Mouse (Mus musculus): Measurements from ENCODE around the gene Sumf1. TPM values are rescaled to one million over a fixed set of nuclear protein-coding genes. Genes with fewer than 3 reads are reported as not detected.

The Sumf1 gene
- polyA plus RNA-seq, 1 experiment from 2014 or later, result 23.1 TPM

DNA sequence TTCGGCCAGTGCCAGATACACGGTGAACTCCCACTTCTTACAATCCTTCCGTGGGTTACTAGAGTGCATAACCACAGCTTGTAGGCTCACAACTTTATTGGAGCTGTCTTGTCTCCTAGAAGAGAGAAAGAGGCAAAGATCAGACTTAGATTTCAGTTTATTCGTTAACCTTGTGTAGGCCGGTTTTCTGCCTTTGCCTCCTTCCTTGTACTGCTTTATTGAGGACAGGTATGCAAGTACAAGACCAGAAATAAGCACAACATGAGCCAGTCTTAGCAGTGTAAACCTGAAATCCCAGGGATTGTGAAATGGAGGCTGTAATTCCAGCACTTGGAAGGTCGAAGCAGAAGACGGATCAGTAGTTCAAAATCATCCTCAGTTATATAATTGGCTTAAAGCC is 12.9 kb upstream of the Sumf1 start:
- no peak for ATAC-seq (ENCODE audit: insufficient read depth, low FRiP score, low read depth)

DNA sequence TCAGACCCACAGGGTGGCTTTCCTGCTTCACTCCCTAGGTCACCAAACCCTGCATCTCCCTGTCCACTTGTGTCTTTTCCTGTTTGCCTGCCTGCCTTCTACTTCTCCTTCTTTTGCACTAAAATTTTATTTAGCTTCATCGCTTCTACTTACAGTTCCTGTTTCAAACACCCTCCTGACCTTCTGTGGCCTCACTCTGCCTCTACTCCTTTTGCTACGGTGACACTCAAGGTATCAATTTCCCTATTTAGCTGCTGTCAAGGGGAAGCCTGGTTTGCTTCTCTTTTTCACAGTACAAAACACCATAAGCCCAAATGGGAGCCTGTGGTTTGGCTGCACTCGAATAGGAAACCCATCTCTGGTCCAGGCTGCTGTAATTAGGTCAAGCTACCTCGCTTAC is 11.7 kb upstream of the Sumf1 start:
- no peak for ATAC-seq (ENCODE audit: insufficient read depth, low FRiP score, low read depth)
- WGBS, result 43% methylated on average over 4 of the region's 4 CpGs
- Histone ChIP-seq H3K27ac (no peak overlapping the region), H3K9me3 (no peaks in the 10 kb centered on the region), H3K4me3 (replicated peaks) (no peak overlapping the region), H3K36me3 (no peaks in the 10 kb centered on the region), H3K27me3 (replicated peaks) (no peaks in the 10 kb centered on the region), H3K4me2 (no peak overlapping the region), H3K9ac (no peak overlapping the region), H3K4me1 (no peaks in the 10 kb centered on the region)

More for the DNA sequence above, 12.9 kb upstream of the Sumf1 start:
- Histone ChIP-seq H3K36me3 (no peaks in the 10 kb centered on the region), H3K27me3 (replicated peaks) (no peaks in the 10 kb centered on the region), H3K4me3 (replicated peaks) (no peak overlapping the region), H3K4me2 (no peak overlapping the region), H3K9me3 (no peaks in the 10 kb centered on the region), H3K4me1 (no peaks in the 10 kb centered on the region), H3K9ac (no peak overlapping the region), H3K27ac (no peak overlapping the region)
- 87% methylated on average over 7 of the region's 7 CpGs for WGBS

DNA sequence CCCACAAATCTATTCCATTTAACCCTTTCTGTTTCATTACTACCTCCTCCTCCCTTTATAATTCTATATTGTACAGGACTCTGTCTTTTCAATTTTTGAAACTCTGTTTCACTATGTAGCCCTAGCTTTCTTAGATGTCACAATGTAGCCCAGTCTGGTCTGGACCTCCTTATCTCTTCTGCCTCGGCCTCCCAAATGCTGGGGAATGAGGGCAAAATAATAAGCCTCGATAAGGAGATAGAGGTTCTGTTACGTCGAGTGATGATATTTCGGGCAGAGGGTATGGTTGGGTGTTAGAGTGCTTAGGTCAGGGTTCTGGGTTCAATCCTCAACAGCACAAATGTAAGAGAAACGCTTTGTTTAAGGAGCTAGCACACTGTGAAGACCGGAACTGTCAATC is 11.3 kb upstream of the Sumf1 start:
- Histone ChIP-seq H3K4me2 (no peak overlapping the region), H3K9me3 (no peaks in the 10 kb centered on the region), H3K36me3 (no peaks in the 10 kb centered on the region), H3K4me3 (replicated peaks) (no peak overlapping the region), H3K9ac (no peak overlapping the region), H3K4me1 (no peaks in the 10 kb centered on the region), H3K27me3 (replicated peaks) (no peaks in the 10 kb centered on the region), H3K27ac (no peak overlapping the region)
- no peak for ATAC-seq (ENCODE audit: insufficient read depth, low FRiP score, low read depth)
- 79% methylated on average over 7 of the region's 7 CpGs for WGBS

DNA sequence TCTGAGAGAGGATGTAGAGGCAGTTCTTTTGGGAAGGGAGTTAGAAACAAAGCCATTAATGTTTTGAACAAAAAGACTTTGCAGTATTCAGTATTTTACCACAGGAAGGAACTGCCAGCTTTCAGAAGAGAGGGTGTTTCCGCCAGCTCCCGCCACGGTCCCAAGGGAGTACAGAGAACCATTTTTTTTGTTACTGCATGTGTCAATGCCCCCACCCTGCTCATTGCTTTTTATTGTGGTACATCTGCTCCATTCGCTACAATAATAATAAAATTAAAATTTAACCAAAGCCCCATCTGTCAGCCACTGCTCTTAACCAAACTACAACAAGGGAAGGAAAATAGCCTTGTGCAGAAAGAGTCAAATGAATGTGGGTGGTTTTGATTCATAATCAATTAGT is 7.2 kb upstream of the Sumf1 start:
- no peak for ATAC-seq (ENCODE audit: insufficient read depth, low FRiP score, low read depth)
- H3K36me3 ChIP-seq, result no peaks in the 10 kb centered on the region
- H3K27me3 ChIP-seq (replicated peaks), result no peaks in the 10 kb centered on the region
- no peak overlapping the region for H3K27ac ChIP-seq
- no peaks in the 10 kb centered on the region for H3K4me1 ChIP-seq
- no peaks in the 10 kb centered on the region for H3K9me3 ChIP-seq
- 70% methylated on average over 4 of the region's 4 CpGs for WGBS
- no peak overlapping the region for H3K4me2 ChIP-seq
- no peak overlapping the region for H3K9ac ChIP-seq
- no peak overlapping the region for H3K4me3 ChIP-seq (replicated peaks)

DNA sequence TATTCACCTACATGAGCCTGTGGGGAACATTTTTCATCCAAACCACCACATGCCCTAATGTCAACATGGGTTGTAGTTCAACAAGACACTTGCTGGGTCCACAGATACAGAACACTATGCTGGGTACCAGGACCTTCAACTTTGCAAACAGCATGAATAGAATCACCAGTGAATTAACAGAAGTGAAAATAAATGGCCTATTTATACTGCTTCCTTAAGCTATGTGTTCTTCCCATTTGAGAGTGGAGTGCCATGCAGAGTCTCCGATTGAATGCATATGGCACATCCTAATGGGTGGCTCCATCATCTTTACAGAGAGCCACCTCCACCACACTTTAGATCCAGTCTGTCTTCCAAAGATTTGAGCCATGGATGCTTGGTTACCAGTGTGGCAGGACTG is 5.3 kb upstream of the Sumf1 start:
- H3K9me3 ChIP-seq, result no peaks in the 10 kb centered on the region
- no peak for ATAC-seq (ENCODE audit: insufficient read depth, low FRiP score, low read depth)
- H3K4me3 ChIP-seq (replicated peaks), result no peak overlapping the region
- H3K27me3 ChIP-seq (replicated peaks), result no peaks in the 10 kb centered on the region
- no peaks in the 10 kb centered on the region for H3K4me1 ChIP-seq
- no peak overlapping the region for H3K4me2 ChIP-seq
- no peaks in the 10 kb centered on the region for H3K36me3 ChIP-seq
- 84% methylated on average over 1 of the region's 1 CpGs for WGBS
- no peak overlapping the region for H3K27ac ChIP-seq
- H3K9ac ChIP-seq, result no peak overlapping the region

DNA sequence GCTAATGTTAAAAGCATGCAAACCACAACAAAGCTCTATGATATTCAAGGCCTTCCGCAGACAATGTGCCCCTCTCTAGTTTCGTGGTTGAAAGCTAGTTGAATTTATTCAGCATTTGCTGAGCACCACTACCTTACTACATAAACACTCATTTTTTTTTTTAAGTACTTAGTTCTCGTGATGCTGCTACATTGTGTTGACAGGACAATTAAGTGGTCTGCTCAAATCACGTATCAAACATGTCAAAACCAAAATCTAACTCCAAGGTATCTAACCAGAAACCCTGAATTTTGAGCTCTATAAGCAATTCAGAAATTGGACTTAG is 265 bp upstream of the Sumf1 start:
- H3K4me3 ChIP-seq (replicated peaks), result peak overlapping the region; percentile 86
- H3K4me1 ChIP-seq, result peaks cover 7% of the 10 kb centered on the region; the same call in 1 of the 2 replicates
- no peaks in the 10 kb centered on the region for H3K36me3 ChIP-seq
- WGBS, result 12% methylated on average over 4 of the region's 4 CpGs
- H3K9ac ChIP-seq, result no peak overlapping the region
- no peak overlapping the region for H3K27ac ChIP-seq
- ATAC-seq (ENCODE audit: insufficient read depth, low FRiP score, low read depth), result 0 out of 2 replicates have a peak, but pooled peaks have one; percentile 7
- no peaks in the 10 kb centered on the region for H3K9me3 ChIP-seq
- peak overlapping the region; percentile 84 for H3K4me2 ChIP-seq
- H3K27me3 ChIP-seq (replicated peaks), result no peaks in the 10 kb centered on the region

DNA sequence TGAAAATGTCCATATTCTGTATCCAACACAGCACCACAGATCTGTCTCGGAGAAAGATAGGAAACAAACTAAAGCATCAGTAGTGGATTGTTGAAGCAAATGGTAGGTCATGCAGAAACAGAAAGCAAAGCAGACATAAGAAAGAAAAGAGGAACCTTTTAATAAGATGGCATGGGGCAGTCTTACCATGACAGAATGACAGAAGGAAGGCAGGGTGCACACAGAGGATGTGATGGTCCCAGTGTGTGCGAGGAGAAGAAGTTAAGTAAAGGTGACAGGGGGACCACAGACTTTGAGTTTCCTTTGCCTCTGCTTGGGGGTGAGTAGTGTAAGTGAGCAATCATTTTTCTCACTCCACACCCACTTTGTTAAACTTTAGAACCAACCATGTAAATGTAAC is 6.3 kb downstream of the Sumf1 start:
- ATAC-seq (ENCODE audit: insufficient read depth, low FRiP score, low read depth), result no peak
- Histone ChIP-seq H3K4me1 (no peaks in the 10 kb centered on the region), H3K27ac (no peak overlapping the region), H3K4me3 (replicated peaks) (no peak overlapping the region), H3K9me3 (no peaks in the 10 kb centered on the region), H3K27me3 (replicated peaks) (no peaks in the 10 kb centered on the region), H3K36me3 (no peaks in the 10 kb centered on the region), H3K4me2 (no peak overlapping the region), H3K9ac (no peak overlapping the region)
- 81% methylated on average over 2 of the region's 2 CpGs for WGBS

DNA sequence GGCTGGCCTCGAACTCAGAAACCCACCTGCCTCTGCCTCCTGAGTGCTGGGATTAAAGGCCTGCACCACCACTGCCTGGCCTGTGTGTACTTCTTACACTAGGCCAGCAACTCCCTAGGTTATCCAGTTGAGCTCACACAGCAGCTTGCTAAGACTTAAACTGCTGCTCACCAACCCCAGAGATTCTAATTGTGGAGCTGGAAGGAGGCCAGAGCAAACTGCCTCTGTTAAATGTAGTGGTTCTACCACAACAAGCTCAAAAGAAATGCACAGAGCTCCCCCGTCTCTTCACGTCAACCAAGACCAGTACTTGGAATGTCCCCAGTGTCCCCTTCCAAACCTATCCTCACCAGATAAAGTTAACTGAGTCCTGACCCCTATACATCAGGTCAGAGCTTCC is 11.2 kb downstream of the Sumf1 start:
- Histone ChIP-seq H3K27ac (no peak overlapping the region), H3K4me3 (replicated peaks) (no peak overlapping the region), H3K9ac (no peak overlapping the region), H3K36me3 (peaks cover 9% of the 10 kb centered on the region; the same call in 1 of the 2 replicates), H3K9me3 (no peaks in the 10 kb centered on the region), H3K4me1 (no peaks in the 10 kb centered on the region), H3K27me3 (replicated peaks) (no peaks in the 10 kb centered on the region), H3K4me2 (no peak overlapping the region)
- ATAC-seq (ENCODE audit: insufficient read depth, low FRiP score, low read depth), result no peak
- 93% methylated on average over 3 of the region's 3 CpGs for WGBS

DNA sequence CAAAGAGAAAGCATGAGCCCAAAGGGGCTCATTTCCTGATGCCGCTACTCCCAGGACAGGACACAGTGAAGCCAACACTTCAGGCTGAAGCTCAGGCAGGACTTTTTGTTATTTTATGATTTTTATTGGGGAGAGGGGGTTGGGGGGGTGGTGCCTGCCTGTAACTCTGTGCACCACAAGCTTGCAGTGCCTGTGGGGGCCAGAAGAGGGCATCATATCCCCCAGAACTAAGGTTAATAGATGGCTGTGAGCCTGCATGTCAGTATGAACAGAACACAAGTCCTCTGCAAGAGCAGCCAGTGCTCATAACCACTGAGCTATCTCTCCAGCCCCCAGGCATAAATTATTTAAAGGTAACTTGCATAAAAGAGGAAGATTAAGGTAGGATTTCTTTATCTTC is 13.2 kb downstream of the Sumf1 start:
- peaks cover 9% of the 10 kb centered on the region; the same call in 1 of the 2 replicates for H3K36me3 ChIP-seq
- H3K4me3 ChIP-seq (replicated peaks), result no peak overlapping the region
- no peak overlapping the region for H3K9ac ChIP-seq
- no peaks in the 10 kb centered on the region for H3K27me3 ChIP-seq (replicated peaks)
- no peak for ATAC-seq (ENCODE audit: insufficient read depth, low FRiP score, low read depth)
- H3K4me1 ChIP-seq, result no peaks in the 10 kb centered on the region
- no peak overlapping the region for H3K4me2 ChIP-seq
- WGBS, result 100% methylated on average over 1 of the region's 1 CpGs
- no peaks in the 10 kb centered on the region for H3K9me3 ChIP-seq
- H3K27ac ChIP-seq, result no peak overlapping the region

DNA sequence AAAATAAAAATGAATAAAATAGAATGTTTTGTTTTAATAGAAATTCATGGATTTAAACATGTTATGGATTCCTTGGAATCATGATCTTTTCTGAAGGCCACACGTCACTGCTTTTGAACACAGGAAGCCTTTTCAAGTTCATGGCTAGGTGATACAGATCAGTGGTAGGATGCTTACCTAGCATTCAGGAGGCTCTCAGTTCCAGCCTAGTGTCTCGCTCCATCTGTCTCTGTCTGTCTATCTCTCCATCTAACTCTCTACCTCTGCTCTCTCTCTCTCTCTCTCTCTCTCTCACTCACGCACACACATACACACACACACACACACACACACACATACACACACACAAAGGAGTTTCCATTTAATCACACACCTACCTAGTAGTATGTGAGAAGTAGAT is 15.9 kb downstream of the Sumf1 start:
- Histone ChIP-seq H3K4me1 (no peaks in the 10 kb centered on the region), H3K4me3 (replicated peaks) (no peak overlapping the region), H3K27ac (no peak overlapping the region), H3K36me3 (peaks cover 9% of the 10 kb centered on the region; the same call in 1 of the 2 replicates), H3K4me2 (no peak overlapping the region), H3K9ac (no peak overlapping the region), H3K27me3 (replicated peaks) (no peaks in the 10 kb centered on the region), H3K9me3 (no peaks in the 10 kb centered on the region)
- 90% methylated on average over 3 of the region's 3 CpGs for WGBS
- ATAC-seq (ENCODE audit: insufficient read depth, low FRiP score, low read depth), result no peak

DNA sequence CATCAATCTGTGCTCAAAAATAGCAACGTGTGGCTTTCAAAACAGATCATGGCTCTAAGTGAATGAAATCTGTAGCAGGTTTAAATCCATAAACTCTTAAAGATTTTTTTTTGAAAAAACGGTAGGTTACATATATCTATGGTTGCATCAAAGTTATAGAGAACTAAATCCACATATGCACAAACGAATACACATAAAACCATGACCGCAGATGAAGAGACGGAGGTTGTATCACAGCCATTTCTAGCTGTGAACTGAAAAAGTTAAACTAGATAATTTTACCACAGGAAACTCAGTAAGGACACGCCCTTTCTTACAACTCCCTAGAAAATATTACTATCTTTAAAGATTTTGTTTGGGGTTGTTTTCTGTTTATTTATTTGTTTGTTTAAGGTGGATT is 16.7 kb downstream of the Sumf1 start:
- H3K4me1 ChIP-seq, result no peaks in the 10 kb centered on the region
- WGBS, result 89% methylated on average over 6 of the region's 6 CpGs
- no peak overlapping the region for H3K9ac ChIP-seq
- H3K4me2 ChIP-seq, result no peak overlapping the region
- H3K27ac ChIP-seq, result no peak overlapping the region
- H3K9me3 ChIP-seq, result no peaks in the 10 kb centered on the region
- peaks cover 9% of the 10 kb centered on the region; the same call in 1 of the 2 replicates for H3K36me3 ChIP-seq
- H3K4me3 ChIP-seq (replicated peaks), result no peak overlapping the region
- no peak for ATAC-seq (ENCODE audit: insufficient read depth, low FRiP score, low read depth)
- H3K27me3 ChIP-seq (replicated peaks), result no peaks in the 10 kb centered on the region

DNA sequence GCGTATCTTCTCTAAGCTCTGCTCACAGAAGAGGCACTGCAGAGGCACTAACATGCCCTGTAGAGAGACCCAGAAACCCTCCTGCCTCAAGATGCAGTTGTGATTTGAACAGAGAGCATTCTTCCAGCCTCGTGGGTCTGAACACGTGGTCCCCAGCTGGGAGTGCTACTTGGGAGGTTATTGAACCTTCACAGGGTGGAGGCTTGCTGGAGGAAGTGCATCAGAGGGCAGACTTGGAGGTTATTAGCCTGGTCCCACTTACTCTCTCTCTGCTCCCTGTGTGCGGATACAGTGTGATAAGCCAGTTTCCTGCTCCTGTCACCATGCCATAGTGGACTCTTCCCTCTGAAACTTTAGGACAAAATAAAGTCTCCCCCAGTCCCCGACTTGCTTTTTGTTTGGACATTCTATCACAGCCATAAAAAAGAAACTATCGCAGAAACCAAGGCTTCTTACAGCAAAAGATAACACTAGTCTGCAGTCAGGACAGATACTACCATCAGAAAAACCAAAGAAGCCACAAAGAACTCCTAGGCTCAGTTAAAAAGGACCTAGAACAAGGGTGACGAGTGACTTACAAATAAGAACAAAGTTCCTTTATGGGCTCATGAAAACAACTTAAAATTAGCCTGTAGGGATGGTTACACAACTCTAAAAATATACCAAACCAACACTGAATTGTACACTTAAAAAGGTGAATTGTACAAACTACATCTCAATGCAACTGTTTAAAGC is 17.3 kb downstream of the Sumf1 start:
- 72% methylated on average over 7 of the region's 7 CpGs for WGBS
- H3K9me3 ChIP-seq, result no peaks in the 10 kb centered on the region
- no peak overlapping the region for H3K9ac ChIP-seq
- ATAC-seq (ENCODE audit: insufficient read depth, low FRiP score, low read depth), result no peak
- H3K27ac ChIP-seq, result no peak overlapping the region
- H3K27me3 ChIP-seq (replicated peaks), result no peaks in the 10 kb centered on the region
- no peaks in the 10 kb centered on the region for H3K4me1 ChIP-seq
- H3K36me3 ChIP-seq, result peaks cover 9% of the 10 kb centered on the region; the same call in 1 of the 2 replicates
- no peak overlapping the region for H3K4me2 ChIP-seq
- H3K4me3 ChIP-seq (replicated peaks), result no peak overlapping the region

DNA sequence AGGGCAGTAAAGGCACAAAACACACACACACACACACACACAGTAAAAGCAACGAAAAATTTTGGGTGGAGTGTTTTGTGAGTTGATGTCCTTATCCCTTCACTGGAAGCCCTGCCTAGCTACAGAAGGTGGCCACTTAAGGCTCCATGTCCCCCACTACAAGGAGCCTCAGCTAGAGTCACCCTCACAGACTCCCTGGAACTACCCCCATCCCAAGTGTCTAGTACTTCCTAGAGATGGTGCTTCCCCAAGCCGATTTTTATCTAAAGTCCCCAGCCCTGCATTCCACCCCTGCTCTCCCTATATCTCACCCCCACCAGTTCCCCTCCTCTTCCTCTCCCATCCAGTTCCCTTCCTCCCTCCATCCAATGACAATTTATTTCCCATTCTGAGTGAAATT is 19.8 kb downstream of the Sumf1 start:
- no peaks in the 10 kb centered on the region for H3K4me1 ChIP-seq
- H3K36me3 ChIP-seq, result no peaks in the 10 kb centered on the region
- H3K9me3 ChIP-seq, result no peaks in the 10 kb centered on the region
- H3K27me3 ChIP-seq (replicated peaks), result no peaks in the 10 kb centered on the region
- no peak overlapping the region for H3K9ac ChIP-seq
- H3K27ac ChIP-seq, result no peak overlapping the region
- H3K4me3 ChIP-seq (replicated peaks), result no peak overlapping the region
- ATAC-seq (ENCODE audit: insufficient read depth, low FRiP score, low read depth), result no peak
- H3K4me2 ChIP-seq, result no peak overlapping the region
- WGBS, result 70% methylated on average over 2 of the region's 2 CpGs
